Mouse (Mus musculus) E14TG2a.4 (cell line): ENCODE measurements around the gene Chd8.

ENCODE experiments used
- CTCF ChIP-seq: conservative IDR thresholded peaks from 2 replicates; pipeline ENCODE4 v1.5.1; 2014; ENCODE audit warnings: low read length
- NANOG ChIP-seq: IDR thresholded peaks from 2 replicates; pipeline ENCODE4 v1.6.1; 2014; ENCODE audit warnings: borderline replicate concordance, low read length, mixed read lengths

DNA sequence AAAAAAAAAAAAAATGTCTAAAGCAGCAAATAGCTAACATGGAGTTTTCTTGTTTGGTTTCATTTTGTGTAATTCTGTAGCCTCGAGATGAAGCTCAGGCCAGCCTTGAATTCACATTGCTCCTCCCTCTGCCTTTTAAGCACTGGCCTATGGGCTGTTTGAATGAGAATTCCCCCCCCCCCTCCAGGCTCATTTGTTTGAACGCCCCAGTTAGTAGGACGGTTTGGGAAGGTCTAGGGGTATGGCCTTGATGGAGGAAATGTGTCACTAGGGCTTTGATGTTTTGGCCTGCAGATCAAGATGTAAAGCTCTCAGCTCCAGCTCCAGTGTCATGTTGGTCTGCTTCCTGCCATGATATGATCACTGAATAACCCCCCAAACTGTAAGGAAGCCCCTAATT, 15.2 kb upstream of the Chd8 start:
- no peak for TF ChIP-seq CTCF
- TF ChIP-seq NANOG = no peak
